Mouse (Mus musculus): ENCODE measurements around the gene Olfr747. TPM values are rescaled to one million over a fixed set of nuclear protein-coding genes. Genes with fewer than 3 reads are reported as not detected.

Gene Olfr747
- polyA plus RNA-seq, 1 experiment from 2014 or later, result not detected

Other genes with a start within 250 kb of the Olfr747 start
- gene Olfr740, start 247.7 kb downstream of the Olfr747 start, polyA plus RNA-seq (2015; fragmentation: Nextera tagmentation; extraction: Ambion mirVana), result not detected in 2 replicates
- not detected in 2 replicates for gene Olfr741, start 220.5 kb downstream of the Olfr747 start, polyA plus RNA-seq (2015; fragmentation: Nextera tagmentation; extraction: Ambion mirVana)
- gene Olfr742, start 189.6 kb downstream of the Olfr747 start, polyA plus RNA-seq (2015; fragmentation: Nextera tagmentation; extraction: Ambion mirVana), result not detected in 2 replicates
- not detected in 2 replicates for gene Olfr743, start 171.4 kb downstream of the Olfr747 start, polyA plus RNA-seq (2015; fragmentation: Nextera tagmentation; extraction: Ambion mirVana)
- gene Olfr744, start 78.3 kb downstream of the Olfr747 start, polyA plus RNA-seq (2015; fragmentation: Nextera tagmentation; extraction: Ambion mirVana), result not detected in 2 replicates
- gene Olfr745, start 53.8 kb downstream of the Olfr747 start, polyA plus RNA-seq (2015; fragmentation: Nextera tagmentation; extraction: Ambion mirVana), result not detected in 2 replicates
- gene Olfr746, start 46.1 kb downstream of the Olfr747 start, polyA plus RNA-seq (2015; fragmentation: Nextera tagmentation; extraction: Ambion mirVana), result not detected in 2 replicates
- not detected in 2 replicates for gene Olfr748, start 14.2 kb upstream of the Olfr747 start, polyA plus RNA-seq (2015; fragmentation: Nextera tagmentation; extraction: Ambion mirVana)
- gene Olfr749, start 51.9 kb upstream of the Olfr747 start, polyA plus RNA-seq (2015; fragmentation: Nextera tagmentation; extraction: Ambion mirVana), result not detected in 2 replicates
- gene Ttc5, start 92.3 kb upstream of the Olfr747 start, polyA plus RNA-seq (2015; fragmentation: Nextera tagmentation; extraction: Ambion mirVana), result 68.6 and 71.7 TPM in 2 replicates
- not detected in 2 replicates for gene Ccnb1ip1, start 114.5 kb upstream of the Olfr747 start, polyA plus RNA-seq (2015; fragmentation: Nextera tagmentation; extraction: Ambion mirVana)
- gene Parp2, start 114.6 kb upstream of the Olfr747 start, polyA plus RNA-seq (2015; fragmentation: Nextera tagmentation; extraction: Ambion mirVana), result 62.5 and 64.7 TPM in 2 replicates
- gene Tep1, start 177.4 kb upstream of the Olfr747 start, polyA plus RNA-seq (2015; fragmentation: Nextera tagmentation; extraction: Ambion mirVana), result 6.0 and 6.2 TPM in 2 replicates
- 0.59 TPM in 2 replicates for gene Klhl33, start 204.3 kb upstream of the Olfr747 start, polyA plus RNA-seq (2015; fragmentation: Nextera tagmentation; extraction: Ambion mirVana)
- gene Osgep, start 231.7 kb upstream of the Olfr747 start, polyA plus RNA-seq (2015; fragmentation: Nextera tagmentation; extraction: Ambion mirVana), result 153 and 171 TPM in 2 replicates
- 171 and 177 TPM in 2 replicates for gene Apex1, start 231.8 kb upstream of the Olfr747 start, polyA plus RNA-seq (2015; fragmentation: Nextera tagmentation; extraction: Ambion mirVana)
- gene Pip4p1, start 237.7 kb upstream of the Olfr747 start, polyA plus RNA-seq (2015; fragmentation: Nextera tagmentation; extraction: Ambion mirVana), result 47.1 and 48.4 TPM in 2 replicates
- 68.8 and 73.1 TPM in 2 replicates for gene Pnp, start 237.9 kb upstream of the Olfr747 start, polyA plus RNA-seq (2015; fragmentation: Nextera tagmentation; extraction: Ambion mirVana)

Data from lung, embryonic 16.5 days (tissue).